Mouse (Mus musculus) ovary, postnatal 14 days (tissue): ENCODE measurements around the gene Tbc1d4.
A peak's percentile ranks its signal among the peaks of the same experiment; 100 is the strongest.

ENCODE experiments used
- DNase-seq: peaks from one replicate; pipeline ENCODE4 v3.0.0; 2022; ENCODE audit warnings: low spot score

The Tbc1d4 gene

DNA sequence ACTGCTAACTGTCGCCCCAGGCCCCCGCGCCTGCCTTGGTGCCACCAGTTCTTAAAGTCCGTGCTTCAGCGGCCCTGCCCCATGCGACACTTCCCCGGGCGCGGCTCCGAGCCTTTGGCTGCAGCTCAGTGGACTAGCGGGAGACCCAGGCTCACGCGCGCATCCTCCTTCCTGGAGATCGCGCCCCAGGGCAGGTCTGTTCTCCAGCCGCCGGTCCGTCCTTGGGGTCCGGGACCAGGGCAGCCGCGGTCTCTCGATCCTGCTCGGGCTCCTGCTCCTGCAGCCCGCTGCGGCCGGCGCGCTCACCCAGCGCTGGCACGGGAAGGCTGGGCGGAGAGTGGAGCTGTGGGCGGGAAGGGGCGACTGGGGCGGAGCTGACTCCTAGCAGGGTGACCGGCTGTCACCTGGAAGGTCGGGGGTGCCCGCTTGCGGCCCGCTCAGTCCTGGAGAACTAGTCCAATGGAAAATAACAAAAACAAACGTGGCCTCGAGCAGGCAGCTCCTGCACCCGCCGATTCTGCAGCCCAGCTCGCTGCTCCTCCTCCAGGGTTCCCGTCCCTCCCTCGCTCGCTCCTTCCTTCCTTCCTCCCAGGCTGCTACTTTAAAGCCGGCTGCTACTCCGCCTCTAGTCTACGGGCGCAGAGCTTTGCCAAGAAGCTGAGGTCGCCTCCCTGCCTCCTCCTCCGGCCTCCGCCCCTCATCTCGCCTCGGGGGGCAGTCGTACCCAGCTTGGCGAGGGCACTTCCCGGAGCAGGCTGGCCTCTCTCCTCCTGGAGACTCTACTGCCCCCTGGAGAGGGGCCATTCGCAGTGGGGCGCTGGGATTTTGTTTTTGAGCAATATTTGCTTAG, at the start of gene Tbc1d4:
Gene Tbc1d4, minus strand, starts transcription at position 673 of the 850 bp plus-strand sequence.
- peak; percentile 69 for DNase-seq

DNA sequence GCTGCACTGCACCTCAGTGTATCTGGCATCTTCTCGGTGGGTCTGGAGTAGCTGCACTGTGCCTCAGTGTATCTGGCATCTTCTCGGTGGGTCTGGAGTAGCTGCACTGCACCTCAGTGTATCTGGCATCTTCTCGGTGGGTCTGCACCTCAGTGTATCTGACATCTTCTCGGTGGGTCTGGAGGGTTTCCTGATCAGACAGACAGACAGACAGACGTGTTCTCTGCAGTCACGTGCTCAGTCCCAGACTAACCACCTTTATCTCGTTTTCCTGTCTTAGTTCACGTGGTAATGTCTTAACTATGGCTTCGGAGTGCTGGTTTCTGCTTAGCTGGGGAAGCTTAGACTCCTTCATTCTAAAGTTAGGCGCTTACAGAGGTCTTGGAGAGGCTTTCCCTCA, 47.3 kb upstream of the Tbc1d4 start:
- DNase-seq: no peak

DNA sequence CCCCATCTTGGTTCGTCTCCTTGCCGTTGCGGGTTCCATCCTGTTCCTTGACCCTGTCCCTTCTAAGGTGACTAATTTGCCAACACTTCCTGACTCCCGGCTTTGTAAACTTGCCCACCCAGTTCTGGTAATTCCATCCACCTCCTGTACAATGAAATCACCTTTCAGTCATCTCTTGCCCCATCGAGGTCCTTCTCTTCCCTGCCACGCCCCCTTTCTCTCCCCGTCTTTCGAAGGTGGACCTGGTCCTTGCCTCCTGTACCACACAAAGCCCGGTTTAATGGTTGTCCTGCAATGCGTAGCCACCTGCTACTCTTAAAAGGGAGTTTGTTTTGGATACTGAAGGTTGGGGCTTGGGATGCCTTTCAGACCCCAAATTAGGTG, 45.5 kb upstream of the Tbc1d4 start:
- DNase-seq: no peak

DNA sequence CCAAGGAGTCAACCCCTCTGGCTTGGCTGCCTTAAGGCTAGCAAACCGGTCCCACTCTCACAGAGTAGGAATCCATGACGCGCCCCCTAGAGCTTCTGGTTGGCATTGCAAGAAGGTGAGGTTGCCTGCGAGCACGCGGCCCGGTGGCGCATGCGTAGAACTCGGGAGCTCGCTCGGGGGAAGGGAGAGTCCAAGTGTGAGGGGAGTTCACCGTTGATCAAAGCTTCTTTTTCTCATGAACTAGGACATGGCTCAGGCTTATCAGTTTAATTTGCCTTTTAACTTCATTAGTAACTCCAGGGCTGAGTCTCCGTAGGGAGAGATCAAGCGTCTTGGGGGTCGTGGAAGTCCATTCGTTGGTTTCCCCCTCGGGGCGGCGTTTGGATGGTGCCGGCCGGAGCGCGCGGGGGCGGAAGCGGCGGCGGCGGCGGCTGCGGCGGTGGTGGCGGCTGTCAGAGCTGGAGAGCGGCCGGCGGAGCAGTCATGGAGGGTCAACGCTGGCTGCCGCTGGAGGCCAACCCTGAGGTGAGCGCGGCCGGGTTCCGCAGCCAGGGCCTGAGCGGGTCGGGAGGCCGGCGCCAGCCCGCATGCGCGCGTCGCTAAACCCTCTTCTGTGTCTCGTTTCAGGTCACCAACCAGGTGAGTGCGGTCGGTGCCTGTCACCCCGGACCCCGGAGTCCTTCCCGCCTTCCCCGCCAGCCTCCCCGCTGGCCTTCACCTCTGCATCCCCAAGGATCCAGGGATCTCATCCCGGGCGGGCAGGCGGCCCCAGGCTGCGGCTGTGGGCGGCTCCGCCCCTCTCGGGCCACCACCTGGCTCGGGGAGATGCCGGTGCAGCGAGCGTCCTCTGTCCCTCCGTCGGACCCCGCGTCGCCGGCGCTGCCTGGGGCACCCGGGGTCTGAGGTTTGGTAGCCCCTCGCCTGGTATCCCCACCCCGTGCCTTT, 44.9 kb upstream of the Tbc1d4 start, which contains the start of gene Uchl3:
Gene Uchl3, plus strand, starts transcription at position 387 of the 945 bp plus-strand sequence.
- peak; percentile 98 for DNase-seq

DNA sequence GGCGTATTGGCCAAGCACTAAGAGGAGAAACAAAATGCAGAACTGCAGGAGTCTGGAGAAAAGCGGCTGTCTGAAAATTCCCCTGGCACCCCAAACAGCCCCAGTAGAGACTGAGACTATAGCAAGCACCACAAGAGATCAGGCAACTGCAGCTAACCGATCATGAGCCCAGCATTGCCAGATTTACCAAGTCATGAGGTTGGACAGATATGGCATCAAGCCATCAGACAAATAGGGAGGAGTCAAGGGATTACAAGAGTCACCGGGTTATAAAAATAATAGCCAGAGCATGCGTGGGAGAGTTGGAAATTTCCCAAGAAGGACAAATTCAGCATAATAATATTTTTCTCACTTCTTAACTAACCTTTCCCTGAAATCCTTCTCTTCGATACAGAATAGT, 43.6 kb upstream of the Tbc1d4 start:
- no peak for DNase-seq

DNA sequence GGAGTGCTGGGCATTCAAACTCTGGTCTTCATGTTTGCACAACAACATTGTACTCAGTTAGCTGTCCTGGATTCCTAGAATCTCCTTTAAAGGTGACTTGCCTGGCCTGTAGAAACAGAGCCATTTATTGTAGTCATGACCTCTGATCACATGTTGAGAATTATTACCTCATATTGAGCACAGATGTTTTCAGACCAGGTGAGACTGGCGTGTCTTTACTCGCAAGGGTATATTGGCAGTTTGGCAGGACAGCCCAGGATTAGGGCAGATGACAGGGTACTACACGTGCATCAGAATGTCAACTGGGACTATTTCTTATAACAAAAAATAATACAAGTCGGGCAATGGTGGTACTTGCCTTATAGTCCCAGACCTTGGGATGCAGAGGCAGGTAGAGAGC, 41.6 kb upstream of the Tbc1d4 start:
- no peak for DNase-seq

DNA sequence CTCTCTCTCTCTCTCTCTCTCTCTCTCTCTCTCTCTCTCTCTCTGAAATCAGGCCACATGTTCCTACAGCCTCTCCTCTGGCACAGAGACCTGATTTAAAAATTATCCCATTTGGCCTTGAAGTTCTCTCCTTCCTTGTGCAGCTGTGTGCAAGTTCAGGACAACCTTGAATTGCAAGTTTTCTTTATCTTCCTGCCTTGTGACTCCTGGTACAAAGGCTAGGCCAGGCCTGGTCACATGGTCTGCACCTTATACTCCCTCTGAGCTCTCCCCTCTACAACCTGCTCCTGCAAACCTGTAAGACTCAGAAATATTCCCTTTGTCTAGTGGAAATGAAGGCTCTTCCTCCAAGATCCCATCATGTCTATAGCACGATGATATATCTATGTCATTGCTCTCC, 36.0 kb upstream of the Tbc1d4 start:
- DNase-seq: no peak

DNA sequence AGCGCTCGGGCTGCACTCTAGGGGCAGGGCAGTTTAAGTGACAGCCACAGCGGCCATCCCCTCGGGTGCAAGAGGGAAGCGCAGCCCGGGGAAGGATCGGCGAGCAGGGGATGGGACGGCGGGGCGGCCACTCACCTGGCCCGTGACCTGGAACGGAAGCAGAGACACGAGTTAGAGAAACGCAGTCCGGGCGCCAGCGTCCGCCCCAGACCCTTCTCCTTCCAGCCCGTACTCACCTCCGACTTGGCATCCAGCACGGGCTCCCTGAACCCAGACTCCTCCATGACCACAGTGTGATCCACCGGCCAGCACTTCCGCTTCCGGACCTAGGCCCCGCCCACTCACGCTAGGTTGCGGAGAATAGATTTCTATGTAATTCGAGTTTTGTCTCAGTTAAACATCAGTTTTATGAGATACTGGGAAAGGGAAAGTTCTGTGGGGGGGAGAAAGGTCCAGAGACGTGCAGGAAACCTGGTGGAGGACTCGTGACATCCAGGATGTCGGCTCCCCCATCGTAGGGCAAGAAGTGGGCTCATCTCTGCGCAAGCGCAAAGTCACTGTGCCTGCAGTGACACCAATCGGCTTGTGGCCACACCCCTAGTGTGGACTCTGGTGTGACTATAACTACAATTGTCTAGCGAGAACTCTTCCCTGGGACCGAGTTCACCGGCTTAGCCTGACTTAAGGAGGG, 31.3 kb upstream of the Tbc1d4 start, which contains the start of gene Commd6:
Gene Commd6, minus strand, starts transcription at position 534 of the 691 bp plus-strand sequence.
- peak; percentile 79 for DNase-seq

DNA sequence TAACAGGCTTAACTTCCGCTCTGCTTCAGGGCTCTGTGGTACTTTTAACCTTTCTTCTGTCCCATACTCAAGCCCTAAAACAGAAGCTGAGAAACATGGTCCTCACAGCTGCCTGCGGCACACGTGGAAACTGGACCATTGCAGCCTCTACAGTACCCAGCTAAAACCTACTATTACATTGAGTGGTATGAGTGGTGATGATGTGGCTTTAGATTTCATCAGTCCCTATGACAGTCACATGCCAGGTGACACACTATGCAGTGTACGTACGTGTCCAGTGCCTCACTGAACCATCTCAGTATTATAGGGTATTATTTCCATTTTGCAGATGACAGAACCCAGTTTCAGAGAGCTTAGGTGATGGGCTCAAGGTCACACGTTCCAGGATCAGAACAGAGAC, 28.4 kb upstream of the Tbc1d4 start:
- no peak for DNase-seq

DNA sequence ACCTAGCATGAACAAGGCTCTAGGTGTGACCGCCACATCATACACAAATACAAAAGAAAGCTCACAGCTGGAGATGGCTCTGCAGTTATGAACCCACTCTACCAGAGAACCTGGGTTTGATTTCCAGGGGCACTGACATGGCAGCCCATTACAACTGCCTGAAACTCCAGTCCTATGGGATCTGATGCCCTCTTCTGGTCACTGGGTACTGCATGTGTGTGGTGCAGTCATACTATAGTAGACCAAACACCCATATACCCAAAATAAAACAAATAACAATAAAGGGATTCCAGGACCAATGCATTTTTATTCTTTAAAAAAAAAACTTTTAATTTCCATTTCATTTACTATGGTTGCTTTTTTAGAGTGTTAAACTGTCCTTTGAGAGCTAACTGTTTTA, 26.8 kb upstream of the Tbc1d4 start:
- no peak for DNase-seq

DNA sequence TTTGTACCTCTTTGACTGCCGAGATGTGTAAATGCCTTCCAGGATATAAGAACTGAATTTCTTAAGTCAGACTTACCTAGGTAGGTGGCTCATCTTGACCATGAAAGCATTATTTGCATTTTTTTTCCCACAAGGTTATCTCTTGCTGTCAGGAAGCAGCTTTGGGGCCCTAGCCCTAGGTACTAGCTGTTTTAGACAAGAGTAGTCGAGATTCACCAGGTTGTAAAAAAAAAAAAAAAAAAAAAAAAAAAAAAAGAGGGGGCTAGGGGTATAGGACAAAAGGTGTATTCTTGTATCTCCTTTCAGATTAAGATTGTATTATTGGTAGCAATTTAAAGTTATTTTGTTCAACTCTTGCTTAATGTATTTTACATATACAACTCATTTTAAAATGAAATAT, 21.6 kb upstream of the Tbc1d4 start:
- DNase-seq: no peak

DNA sequence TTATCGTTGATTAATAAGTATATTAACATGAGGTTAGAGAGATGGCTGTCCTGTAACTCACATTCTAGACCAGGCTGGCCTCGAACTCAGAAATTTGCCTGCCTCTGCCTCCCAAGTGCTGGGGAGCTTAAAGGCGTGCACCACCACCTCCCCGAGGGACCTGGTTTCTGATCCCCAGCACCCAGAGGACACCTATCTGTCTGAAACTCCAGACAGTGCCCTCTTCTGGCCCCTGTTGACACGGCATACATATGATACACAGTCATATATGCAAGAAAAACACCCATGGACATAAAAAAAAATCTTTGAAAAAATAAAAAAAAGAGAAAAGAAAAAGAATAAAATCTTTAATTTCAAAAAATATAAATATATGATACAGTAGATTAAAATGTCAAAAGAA, 8.7 kb upstream of the Tbc1d4 start:
- no peak for DNase-seq

DNA sequence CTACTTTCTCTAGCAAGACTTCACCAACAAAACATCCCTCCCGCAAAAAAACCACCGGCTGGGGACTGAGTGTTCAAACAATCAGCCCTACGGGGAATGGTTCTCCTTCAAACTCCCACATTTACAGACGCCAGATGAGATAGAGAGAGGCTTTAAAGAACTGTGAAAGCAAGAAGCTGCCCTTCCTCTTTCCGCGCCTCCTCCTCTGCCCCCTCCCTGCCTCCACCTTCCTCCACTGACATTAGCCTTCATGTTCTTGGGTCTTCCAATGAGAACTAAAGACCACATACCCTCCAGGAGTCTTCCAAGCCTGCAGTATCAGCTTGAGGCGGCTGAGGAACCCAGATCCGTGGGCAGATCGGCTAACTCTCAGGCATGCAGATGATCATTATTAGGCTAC, 7.2 kb upstream of the Tbc1d4 start:
- no peak for DNase-seq

DNA sequence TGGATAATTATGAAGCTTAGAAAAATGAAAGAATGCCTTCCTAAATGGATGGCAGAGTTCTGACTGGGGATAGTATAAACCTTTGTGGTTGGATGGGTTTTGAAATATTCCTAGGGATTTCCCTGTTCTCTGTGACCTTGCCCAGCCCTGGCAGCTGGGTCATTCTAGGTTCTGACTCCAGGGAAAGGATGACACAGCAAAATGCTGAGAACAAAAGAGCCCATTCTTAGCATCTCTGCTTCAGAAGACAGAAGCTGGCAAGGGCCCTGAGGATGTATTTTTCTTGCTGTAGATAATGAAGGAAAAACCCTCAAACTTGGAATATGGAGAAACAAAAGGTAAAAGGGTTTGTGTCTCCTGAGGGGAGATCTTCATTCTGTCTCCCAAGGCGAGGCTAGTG, 4.2 kb upstream of the Tbc1d4 start:
- no peak for DNase-seq

DNA sequence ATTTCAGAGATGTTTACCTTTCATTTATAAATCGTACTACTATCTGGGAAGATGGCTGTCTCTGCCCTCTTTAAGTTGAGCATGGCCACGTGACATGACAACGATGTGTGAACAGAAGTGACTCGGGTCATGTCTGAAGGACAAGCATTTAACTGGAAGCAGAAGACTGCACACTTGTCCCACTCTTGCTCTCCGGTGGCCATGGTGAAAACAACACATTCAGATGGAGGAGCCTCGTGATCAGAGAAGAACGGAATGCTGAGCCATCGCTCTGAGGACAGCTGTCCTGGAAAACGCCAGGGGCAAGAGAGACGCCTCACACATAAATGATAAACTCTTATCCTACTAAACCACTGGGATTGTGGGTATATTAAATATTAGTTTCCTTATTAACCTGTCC, 1.7 kb upstream of the Tbc1d4 start:
- no peak for DNase-seq

DNA sequence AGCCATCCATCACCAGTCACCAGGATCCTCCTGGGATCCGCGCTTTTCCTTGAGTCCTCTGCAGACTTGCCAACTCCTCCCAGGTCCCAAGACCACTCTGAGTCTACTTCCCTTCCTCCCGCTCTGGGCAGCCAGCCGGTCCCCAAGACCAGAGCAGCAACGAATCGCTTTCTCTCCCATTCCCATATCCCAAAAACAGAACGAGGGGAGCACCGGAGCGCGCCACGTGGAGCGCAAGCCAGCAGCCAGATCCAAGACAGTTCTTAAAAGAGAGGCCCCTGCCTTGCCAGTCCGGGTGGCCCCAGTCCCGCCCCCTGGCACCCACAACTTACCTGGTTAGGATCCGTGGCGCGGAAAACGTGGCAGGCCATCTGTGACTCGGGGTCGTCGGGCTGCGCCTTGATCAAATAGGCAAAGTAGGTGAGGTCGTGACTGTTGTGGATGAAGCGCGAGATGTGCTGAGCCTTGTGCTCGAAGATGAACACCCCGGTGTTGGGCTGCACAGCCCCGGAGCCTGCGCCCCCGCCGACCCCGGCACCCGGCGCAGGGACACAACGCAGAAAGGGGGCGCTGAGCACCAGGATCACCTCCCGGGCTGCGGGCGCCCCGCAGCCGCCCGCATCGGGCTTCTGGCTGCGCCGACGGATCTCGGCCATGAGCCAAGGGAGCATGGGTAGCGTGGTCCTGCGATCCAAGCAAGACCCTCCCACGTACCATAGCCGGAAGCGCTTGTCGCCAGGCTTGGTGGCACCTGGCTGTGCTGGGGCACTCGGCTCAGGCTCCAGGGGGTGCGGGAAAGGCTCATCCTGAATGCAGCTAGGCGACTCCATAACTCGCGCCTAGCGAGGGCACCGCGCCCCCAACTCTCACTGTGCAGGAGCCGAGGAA, 1.1 kb downstream of the Tbc1d4 start:
- peak; percentile 14 for DNase-seq

DNA sequence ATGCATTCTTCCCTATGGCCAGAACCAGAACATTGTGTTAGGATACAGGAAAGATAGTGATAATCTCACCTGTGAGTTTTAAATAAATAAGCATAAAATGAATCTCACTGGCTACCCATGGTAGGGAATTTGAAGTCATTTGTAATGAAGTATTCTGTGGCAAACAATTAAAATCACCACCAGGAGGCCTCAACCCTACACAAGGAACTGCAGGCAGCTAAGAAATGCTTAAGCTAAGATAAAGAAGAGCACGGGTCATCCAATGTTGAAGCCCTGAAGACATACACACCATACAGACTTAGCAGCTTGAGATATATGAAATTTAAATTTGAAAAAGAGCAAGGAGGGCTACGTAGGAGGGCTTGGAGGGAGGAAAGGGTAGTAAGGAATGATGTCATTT, 3.1 kb downstream of the Tbc1d4 start:
- no peak for DNase-seq

DNA sequence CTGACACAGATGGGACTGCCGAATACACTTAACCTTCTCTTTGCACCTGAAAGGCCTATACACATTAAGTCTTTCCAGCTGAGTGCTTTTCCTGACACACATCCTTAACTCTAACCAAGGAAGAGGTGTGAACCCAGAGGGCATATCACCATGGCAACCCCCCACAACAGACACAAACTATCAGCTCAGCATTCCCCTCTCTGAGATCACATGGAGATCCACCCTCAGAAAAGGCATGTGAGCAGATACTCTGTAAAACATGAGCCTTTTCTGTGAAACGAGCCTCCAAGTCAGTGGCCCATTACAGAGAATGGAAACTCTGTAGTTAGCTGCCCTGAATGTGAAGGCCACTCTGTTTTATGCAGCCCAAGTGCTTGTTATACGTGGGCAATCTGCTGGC, 6.1 kb downstream of the Tbc1d4 start:
- DNase-seq: no peak

DNA sequence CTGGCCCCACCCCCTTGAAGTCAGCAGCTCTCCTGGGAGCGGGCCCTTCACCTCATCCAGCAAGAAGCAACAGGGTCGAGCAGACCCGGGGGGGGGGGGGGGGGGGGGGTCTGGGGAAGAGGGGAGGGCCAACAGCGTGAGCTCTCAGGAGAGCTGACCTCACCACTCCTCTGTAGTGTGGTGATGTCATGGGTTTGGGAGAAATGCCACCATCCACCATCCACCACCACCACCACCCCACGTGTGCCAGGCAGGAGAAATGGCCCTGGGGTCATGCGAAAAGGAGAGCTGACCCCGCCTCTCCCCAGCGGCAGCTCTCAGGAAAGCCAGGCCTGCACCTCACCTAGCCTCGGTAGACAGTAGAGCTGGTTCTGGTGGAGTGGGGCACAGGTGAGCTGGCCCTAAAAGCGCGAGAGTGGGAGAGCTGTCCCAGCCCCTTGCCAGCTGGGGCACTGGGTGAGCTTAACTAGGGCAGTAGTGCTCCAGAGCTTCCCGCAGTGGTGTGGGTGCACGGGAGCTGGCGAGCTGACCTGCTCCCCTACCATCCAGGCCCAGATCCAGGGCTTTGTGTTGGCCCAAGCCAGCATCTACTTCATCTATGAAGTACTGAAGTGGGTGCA, 11.8 kb downstream of the Tbc1d4 start:
- no peak for DNase-seq

DNA sequence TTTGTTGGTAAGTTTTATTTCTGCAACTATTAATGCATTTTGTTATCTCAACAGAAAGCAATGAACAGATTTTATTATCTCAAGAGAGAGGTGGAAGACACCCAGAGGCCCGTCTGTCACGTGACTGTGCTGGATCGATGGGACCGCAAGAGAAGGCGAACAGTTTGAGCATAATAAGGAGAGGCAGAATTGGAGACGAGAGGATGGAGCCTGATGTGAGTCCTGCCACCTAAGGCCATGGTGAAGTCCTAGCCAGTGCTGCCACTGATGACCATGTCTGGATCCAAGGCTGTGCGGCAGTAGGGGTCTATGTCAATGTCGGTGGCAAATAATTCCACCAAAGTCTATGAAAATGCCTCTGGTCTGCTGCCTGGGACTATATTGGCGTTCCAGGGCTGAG, 12.3 kb downstream of the Tbc1d4 start:
- DNase-seq: no peak
